Mouse (Mus musculus): Measurements from ENCODE around the gene Pmm1. TPM values are rescaled to one million over a fixed set of nuclear protein-coding genes. Genes with fewer than 3 reads are reported as not detected.
A peak's percentile ranks its signal among the peaks of the same experiment; 100 is the strongest.

The Pmm1 gene
- polyA plus RNA-seq, 1 experiment from 2014 or later, result 22.6 TPM

DNA sequence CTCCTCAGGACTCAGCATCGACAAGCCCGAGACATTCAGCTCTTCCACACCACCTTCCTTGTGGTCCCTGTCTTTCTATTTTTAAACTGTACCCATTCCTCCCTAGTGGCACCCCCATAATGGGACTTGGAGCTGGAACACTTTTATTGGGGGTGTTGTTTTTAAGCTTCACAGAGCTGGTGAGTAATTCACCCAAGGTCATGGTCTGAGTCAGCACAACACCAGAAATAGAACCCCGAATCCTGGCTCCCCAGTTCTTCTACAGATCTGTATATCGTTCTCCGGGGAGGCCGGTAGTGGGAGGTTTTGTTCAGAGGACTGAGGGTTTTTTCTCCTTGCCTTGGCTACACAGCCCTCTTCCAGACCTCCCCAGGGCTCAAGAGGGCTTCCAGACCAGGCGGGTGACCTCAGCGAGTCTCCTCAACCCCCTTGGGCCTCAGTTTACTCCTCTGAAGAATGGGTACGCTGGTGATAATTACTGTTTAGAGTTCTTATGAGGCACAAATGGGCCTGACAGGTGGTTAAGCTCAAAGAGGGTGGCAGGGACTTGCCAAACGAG, 21.5 kb downstream of the Pmm1 start:
- Histone ChIP-seq H3K9ac (ENCODE audit: low read depth, low read length) (no peak overlapping the region), H3K36me3 (ENCODE audit: control insufficient read depth, insufficient read depth, low read length) (no peaks in the 10 kb centered on the region), H3K9me3 (replicated peaks; ENCODE audit: control insufficient read depth, low read length) (no peaks in the 10 kb centered on the region), H3K4me2 (no peak overlapping the region), H3K4me1 (ENCODE audit: control insufficient read depth, insufficient read depth, low read length) (peaks cover 15% of the 10 kb centered on the region), H3K27me3 (ENCODE audit: control insufficient read depth, insufficient read depth, low read length) (peaks cover 3% of the 10 kb centered on the region), H3K27ac (ENCODE audit: low read depth, low read length) (no peak overlapping the region), H3K4me3 (ENCODE audit: low read depth, low read length) (no peak overlapping the region)
- ATAC-seq (replicated peaks; ENCODE audit: insufficient number of reproducible peaks, low FRiP score, low TSS enrichment), result no peak
- WGBS (ENCODE audit: insufficient replicate concordance), result 89% methylated on average over 10 of the region's 10 CpGs

DNA sequence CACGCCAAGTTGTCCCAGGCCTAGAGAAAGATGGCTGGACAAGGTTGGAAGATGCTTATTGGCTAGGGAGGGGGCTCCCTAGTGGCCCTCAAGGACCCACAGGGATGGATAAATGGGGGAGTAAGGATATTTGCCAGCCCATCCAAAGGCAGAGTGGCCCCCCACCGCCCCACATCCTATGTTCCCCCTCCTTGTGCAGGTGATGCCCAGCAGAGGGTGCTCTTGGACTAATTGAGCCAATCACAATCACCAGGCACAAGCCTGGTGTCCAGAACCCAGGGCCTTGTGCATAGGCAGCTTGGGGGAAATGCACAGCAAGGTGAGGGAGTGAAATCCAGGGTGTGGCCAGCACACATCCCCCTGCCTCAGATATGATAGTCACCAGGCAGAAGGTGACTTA, 22.5 kb downstream of the Pmm1 start:
- no peak for ATAC-seq (replicated peaks; ENCODE audit: insufficient number of reproducible peaks, low FRiP score, low TSS enrichment)
- Histone ChIP-seq H3K4me1 (ENCODE audit: control insufficient read depth, insufficient read depth, low read length) (peaks cover 15% of the 10 kb centered on the region), H3K27ac (ENCODE audit: low read depth, low read length) (no peak overlapping the region), H3K4me2 (no peak overlapping the region), H3K27me3 (ENCODE audit: control insufficient read depth, insufficient read depth, low read length) (peaks cover 3% of the 10 kb centered on the region), H3K9ac (ENCODE audit: low read depth, low read length) (no peak overlapping the region), H3K9me3 (replicated peaks; ENCODE audit: control insufficient read depth, low read length) (no peaks in the 10 kb centered on the region), H3K36me3 (ENCODE audit: control insufficient read depth, insufficient read depth, low read length) (no peaks in the 10 kb centered on the region), H3K4me3 (ENCODE audit: low read depth, low read length) (no peak overlapping the region)
- WGBS (ENCODE audit: insufficient replicate concordance), result 26% methylated on average over 2 of the region's 2 CpGs

DNA sequence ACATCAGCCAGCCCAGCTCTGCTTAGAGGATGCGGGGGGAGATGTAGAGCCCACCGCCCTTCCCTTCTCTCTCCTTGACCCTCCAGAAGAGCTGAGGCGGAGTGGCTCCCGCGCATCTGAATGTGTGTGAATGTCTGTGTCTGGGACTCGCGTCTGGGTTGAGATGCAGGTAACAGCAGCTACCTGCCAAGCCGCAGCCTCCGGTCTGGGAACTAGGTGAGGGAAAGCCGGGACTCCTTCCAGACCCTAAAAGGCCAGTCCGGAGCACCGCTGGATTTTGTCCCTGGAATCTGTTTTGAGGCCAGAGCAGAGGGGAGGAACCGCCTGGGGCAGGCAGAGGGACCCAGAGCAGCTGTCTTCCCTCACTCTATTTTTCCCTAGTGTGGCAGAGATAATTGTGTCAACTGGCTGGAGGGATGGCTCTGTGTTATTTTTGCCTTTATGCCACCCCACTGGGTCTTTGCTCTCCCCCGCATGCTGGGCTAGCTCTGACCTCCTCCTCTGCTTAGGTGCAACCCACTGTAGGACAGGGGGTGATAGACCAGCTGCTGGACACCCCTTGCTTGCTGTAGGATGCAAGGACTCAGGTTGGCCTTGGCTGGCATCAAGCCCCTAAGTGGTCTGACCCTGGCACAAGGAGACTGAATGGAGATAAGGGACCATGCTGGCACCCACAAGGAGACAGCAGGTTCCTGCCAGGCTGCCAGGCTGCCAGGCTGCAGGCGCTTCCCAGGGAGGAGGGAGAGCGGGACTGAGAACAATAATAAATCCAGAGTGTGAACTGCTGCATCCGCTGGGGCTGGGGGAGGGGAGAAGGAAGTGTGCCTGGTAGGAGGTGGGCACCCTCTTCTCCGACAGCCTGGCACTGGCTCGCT, 23.4 kb downstream of the Pmm1 start:
- H3K36me3 ChIP-seq (ENCODE audit: control insufficient read depth, insufficient read depth, low read length), result no peaks in the 10 kb centered on the region
- peak overlapping the region; percentile 4; the same call in 1 of the 2 replicates for H3K27ac ChIP-seq (ENCODE audit: low read depth, low read length)
- no peak for ATAC-seq (replicated peaks; ENCODE audit: insufficient number of reproducible peaks, low FRiP score, low TSS enrichment)
- WGBS (ENCODE audit: insufficient replicate concordance), result 10% methylated on average over 19 of the region's 19 CpGs
- H3K9me3 ChIP-seq (replicated peaks; ENCODE audit: control insufficient read depth, low read length), result no peaks in the 10 kb centered on the region
- H3K4me1 ChIP-seq (ENCODE audit: control insufficient read depth, insufficient read depth, low read length), result peaks cover 14% of the 10 kb centered on the region
- H3K9ac ChIP-seq (ENCODE audit: low read depth, low read length), result peak overlapping the region; percentile 61
- peak overlapping the region; percentile 67 for H3K4me2 ChIP-seq
- peaks cover 3% of the 10 kb centered on the region for H3K27me3 ChIP-seq (ENCODE audit: control insufficient read depth, insufficient read depth, low read length)
- peak overlapping the region; percentile 46 for H3K4me3 ChIP-seq (ENCODE audit: low read depth, low read length)

DNA sequence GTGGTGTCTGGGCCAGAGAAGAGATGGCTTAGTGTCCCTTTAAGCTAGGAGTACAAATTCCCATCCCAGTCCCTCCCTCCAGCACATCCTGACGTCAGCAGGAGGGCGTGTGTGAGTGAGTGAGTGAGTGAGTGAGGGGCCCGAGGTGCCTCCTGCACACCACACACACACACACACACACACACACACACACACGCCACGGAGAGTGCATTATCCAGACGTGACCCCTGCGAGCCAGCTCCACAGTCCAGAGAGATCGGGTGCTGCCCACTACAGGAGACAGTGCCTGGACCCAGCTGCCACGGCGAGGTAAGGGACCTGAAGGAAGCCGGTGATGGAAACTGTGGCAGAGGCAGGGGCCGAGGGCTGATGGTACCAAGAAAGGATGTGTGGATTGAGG, 24.1 kb downstream of the Pmm1 start, which contains the start of gene Csdc2:
Csdc2 (plus strand) TSS at position 81 of the 400 bp plus-strand sequence.
- Histone ChIP-seq H3K9me3 (replicated peaks; ENCODE audit: control insufficient read depth, low read length) (no peaks in the 10 kb centered on the region), H3K4me1 (ENCODE audit: control insufficient read depth, insufficient read depth, low read length) (peaks cover 12% of the 10 kb centered on the region; the same call in 1 of the 2 replicates), H3K9ac (ENCODE audit: low read depth, low read length) (peak within 1 kb of the TSS; percentile 61), H3K4me2 (peak within 1 kb of the TSS; percentile 67), H3K4me3 (ENCODE audit: low read depth, low read length) (peak within 1 kb of the TSS; percentile 46), H3K27me3 (ENCODE audit: control insufficient read depth, insufficient read depth, low read length) (peaks cover 3% of the 10 kb centered on the region), H3K27ac (ENCODE audit: low read depth, low read length) (peak within 1 kb of the TSS; percentile 57), H3K36me3 (ENCODE audit: control insufficient read depth, insufficient read depth, low read length) (no peaks in the 10 kb centered on the region)
- ATAC-seq (replicated peaks; ENCODE audit: insufficient number of reproducible peaks, low FRiP score, low TSS enrichment), result no peak; the same call in 1 of the 2 replicates
- WGBS (ENCODE audit: insufficient replicate concordance), result 2% methylated on average over 12 of the region's 12 CpGs

DNA sequence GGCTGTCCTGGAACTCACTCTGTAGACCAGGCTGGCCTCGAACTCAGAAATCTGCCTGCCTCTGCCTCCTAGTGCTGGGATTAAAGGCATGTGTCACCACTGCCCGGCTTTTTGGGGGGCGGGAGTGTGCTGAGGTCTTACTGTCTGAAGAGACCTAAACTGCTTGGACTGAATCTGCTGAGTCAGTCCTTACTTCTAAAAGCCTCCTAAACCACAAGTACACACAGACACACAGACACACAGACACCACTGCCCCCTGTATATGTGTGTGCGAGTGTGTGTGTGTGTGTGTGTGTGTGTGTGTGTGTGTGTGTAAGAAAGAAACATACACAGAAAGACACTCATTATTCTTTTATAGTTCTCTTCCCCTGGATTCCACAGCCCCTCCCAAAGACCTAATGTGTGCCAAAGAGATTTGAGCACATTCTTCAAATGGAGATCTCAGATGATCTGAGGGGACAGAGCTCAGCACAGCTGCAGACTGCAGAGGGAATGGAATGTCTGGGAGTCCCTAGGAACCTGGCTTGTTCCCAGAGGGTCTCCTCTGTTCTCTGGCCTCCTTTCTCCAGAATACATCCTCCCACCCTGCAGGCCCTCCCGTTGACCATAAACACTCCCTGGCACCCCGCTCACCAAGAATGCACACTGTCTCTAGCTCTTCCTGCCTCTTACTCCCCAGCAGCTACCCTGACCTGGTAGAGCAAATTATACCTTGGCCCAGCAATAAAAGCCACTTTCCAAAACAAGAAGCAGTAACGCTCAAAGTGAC, 24.7 kb downstream of the Pmm1 start:
- Histone ChIP-seq H3K4me2 (peak overlapping the region; percentile 67), H3K36me3 (ENCODE audit: control insufficient read depth, insufficient read depth, low read length) (no peaks in the 10 kb centered on the region), H3K27ac (ENCODE audit: low read depth, low read length) (peak overlapping the region; percentile 57; the same call in 1 of the 2 replicates), H3K9ac (ENCODE audit: low read depth, low read length) (no peak overlapping the region), H3K4me1 (ENCODE audit: control insufficient read depth, insufficient read depth, low read length) (peaks cover 12% of the 10 kb centered on the region; the same call in 1 of the 2 replicates), H3K27me3 (ENCODE audit: control insufficient read depth, insufficient read depth, low read length) (peaks cover 3% of the 10 kb centered on the region), H3K4me3 (ENCODE audit: low read depth, low read length) (peak overlapping the region; percentile 46), H3K9me3 (replicated peaks; ENCODE audit: control insufficient read depth, low read length) (no peaks in the 10 kb centered on the region)
- no peak for ATAC-seq (replicated peaks; ENCODE audit: insufficient number of reproducible peaks, low FRiP score, low TSS enrichment)
- WGBS (ENCODE audit: insufficient replicate concordance), result 54% methylated on average over 7 of the region's 7 CpGs

DNA sequence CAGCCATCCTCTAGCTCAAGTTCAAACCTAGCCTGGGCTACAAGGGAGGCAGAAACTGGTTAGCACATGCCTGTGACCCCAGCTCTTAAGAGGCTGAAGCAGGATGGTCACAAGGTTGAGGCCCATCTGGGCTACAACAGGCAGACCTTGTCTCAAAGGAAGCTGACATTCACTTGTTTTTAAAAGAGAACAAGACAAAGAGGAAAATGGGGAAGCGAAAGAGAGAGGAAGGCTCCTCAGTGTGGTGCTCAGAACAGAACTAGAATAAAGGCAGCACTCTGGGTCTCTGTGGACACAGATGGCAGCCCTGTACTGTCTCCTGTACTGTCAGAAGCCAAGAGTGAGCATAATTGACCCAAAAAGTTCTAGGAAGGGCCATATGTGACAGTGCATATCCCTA, 26.7 kb downstream of the Pmm1 start:
- H3K27me3 ChIP-seq (ENCODE audit: control insufficient read depth, insufficient read depth, low read length), result peaks cover 3% of the 10 kb centered on the region
- H3K9me3 ChIP-seq (replicated peaks; ENCODE audit: control insufficient read depth, low read length), result no peaks in the 10 kb centered on the region
- no peak overlapping the region for H3K9ac ChIP-seq (ENCODE audit: low read depth, low read length)
- peaks cover 12% of the 10 kb centered on the region; the same call in 1 of the 2 replicates for H3K4me1 ChIP-seq (ENCODE audit: control insufficient read depth, insufficient read depth, low read length)
- no peak overlapping the region for H3K27ac ChIP-seq (ENCODE audit: low read depth, low read length)
- no peaks in the 10 kb centered on the region for H3K36me3 ChIP-seq (ENCODE audit: control insufficient read depth, insufficient read depth, low read length)
- ATAC-seq (replicated peaks; ENCODE audit: insufficient number of reproducible peaks, low FRiP score, low TSS enrichment), result no peak
- WGBS (ENCODE audit: insufficient replicate concordance), result 81% methylated on average over 1 of the region's 1 CpGs
- no peak overlapping the region for H3K4me2 ChIP-seq
- H3K4me3 ChIP-seq (ENCODE audit: low read depth, low read length), result no peak overlapping the region

DNA sequence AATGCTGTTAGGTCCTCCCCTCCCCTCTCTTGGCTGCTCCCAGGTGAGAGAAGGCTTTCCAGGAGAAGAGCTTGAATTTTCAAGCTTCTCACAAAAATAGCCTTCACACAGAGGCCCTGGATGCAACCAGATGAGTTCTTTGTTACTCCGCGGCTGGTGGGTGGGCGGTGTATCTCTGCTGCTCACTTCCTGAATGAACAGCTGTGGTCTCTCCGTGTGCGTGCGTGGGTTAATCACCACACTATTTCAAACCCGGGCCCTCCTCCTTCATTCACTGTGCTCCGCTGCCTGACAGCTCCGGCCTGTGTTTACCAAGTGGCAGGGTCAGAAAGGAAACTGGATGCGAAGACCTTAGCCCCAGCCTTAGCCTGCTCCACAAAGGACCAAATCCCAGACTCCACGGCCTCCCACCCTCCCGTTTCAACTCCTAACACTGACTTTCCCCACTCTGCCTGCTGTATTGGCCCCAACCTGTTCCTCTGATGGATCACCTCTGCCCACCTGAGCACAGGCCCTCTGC, 27.7 kb downstream of the Pmm1 start:
- peaks cover 3% of the 10 kb centered on the region for H3K27me3 ChIP-seq (ENCODE audit: control insufficient read depth, insufficient read depth, low read length)
- WGBS (ENCODE audit: insufficient replicate concordance), result 43% methylated on average over 12 of the region's 12 CpGs
- H3K4me2 ChIP-seq, result no peak overlapping the region
- H3K4me1 ChIP-seq (ENCODE audit: control insufficient read depth, insufficient read depth, low read length), result peaks cover 12% of the 10 kb centered on the region; the same call in 1 of the 2 replicates
- no peaks in the 10 kb centered on the region for H3K9me3 ChIP-seq (replicated peaks; ENCODE audit: control insufficient read depth, low read length)
- no peak overlapping the region for H3K9ac ChIP-seq (ENCODE audit: low read depth, low read length)
- no peaks in the 10 kb centered on the region for H3K36me3 ChIP-seq (ENCODE audit: control insufficient read depth, insufficient read depth, low read length)
- no peak for ATAC-seq (replicated peaks; ENCODE audit: insufficient number of reproducible peaks, low FRiP score, low TSS enrichment)
- H3K27ac ChIP-seq (ENCODE audit: low read depth, low read length), result no peak overlapping the region
- no peak overlapping the region for H3K4me3 ChIP-seq (ENCODE audit: low read depth, low read length)

DNA sequence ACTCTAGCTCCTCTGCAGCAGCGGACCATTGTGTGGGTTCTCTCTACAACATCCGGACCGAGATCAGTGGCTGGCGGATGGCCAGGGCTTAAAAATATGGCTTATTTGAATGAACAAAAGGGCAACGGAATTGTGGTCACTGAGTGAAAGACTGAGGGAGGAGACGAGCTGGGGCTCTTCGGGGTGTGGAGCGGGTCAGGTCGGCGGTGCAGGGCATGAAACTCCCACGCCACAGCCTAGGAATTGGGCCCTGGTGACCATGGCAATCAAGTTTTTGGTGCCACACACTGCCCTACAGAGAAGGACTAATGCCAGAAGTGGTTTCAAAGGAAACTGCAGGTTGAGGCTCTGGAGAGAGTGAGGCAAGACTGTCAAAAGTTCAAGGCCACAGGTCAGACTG, 32.5 kb downstream of the Pmm1 start:
- H3K4me2 ChIP-seq, result no peak overlapping the region
- H3K9me3 ChIP-seq (replicated peaks; ENCODE audit: control insufficient read depth, low read length), result no peaks in the 10 kb centered on the region
- H3K27me3 ChIP-seq (ENCODE audit: control insufficient read depth, insufficient read depth, low read length), result no peaks in the 10 kb centered on the region
- 68% methylated on average over 11 of the region's 11 CpGs for WGBS (ENCODE audit: insufficient replicate concordance)
- H3K4me3 ChIP-seq (ENCODE audit: low read depth, low read length), result no peak overlapping the region
- peaks cover 14% of the 10 kb centered on the region for H3K4me1 ChIP-seq (ENCODE audit: control insufficient read depth, insufficient read depth, low read length)
- H3K9ac ChIP-seq (ENCODE audit: low read depth, low read length), result no peak overlapping the region
- H3K36me3 ChIP-seq (ENCODE audit: control insufficient read depth, insufficient read depth, low read length), result no peaks in the 10 kb centered on the region
- no peak for ATAC-seq (replicated peaks; ENCODE audit: insufficient number of reproducible peaks, low FRiP score, low TSS enrichment)
- H3K27ac ChIP-seq (ENCODE audit: low read depth, low read length), result no peak overlapping the region
